Mouse (Mus musculus): ENCODE results near the gene Zfp143. TPM values are rescaled to one million over a fixed set of nuclear protein-coding genes. Genes with fewer than 3 reads are reported as not detected.
"Not testable (repeated sequence)": the region's sequence is repeated elsewhere in the genome, so short reads cannot be mapped to it uniquely, and the experiment has no call there.

Zfp143 gene
- total RNA-seq (2022) = 10 to 100 TPM in 1 of 4 experiments, 1 to 10 TPM in 3; 8.0 to 11.8 (median 8.8) TPM

DNA sequence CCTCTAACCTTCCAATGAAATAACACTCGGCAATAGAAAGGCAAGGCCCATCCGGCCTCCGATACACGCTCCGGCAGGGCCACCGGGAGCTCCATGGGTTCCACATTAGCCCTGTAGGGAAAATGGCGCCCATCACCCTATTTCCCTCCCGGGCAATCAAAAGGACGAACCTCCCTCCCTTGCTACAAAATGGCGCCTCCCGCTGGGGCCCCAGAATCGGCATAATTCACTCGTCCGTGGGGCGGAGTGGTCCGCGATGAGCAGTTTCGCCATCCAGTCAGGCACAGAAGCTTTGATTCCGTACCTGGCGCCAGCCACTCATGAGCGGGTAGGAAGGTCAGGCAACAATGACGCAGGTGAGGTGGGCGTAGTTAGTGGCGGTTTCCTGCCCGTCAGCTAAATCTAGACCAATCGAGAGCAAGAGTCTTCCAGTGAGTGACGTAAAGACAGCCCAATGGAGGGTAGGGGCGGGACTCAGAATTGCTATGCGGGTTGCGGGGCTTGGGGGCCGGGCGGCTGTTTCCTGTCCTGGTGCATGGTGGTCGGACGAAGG is at the start of gene Zfp143:
Zfp143 (plus strand) TSS at position 19 of the 553 bp plus-strand sequence.
- peak; percentile 100 for DNase-seq (ENCODE audit: low spot score)

DNA sequence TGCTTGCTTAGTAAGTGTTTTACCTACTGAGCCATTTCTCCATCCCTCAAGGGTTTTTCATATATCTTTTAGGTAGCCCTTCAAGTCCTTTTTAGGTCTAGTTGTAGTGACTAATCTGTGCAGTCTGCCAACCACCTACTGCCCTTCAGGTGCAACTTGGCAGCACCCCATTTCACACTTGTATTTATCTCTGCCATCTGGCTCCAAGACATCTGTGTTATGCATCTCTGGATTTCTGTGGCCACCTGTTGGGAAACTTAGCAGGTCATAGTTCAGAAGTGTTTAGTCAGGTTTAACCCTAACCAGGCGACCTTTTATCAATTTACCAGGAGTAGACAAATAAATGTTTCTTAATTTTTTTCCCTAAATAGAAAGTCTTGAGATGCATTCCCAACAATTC is 49.6 kb upstream of the Zfp143 start:
- no peak for DNase-seq (ENCODE audit: low spot score)

DNA sequence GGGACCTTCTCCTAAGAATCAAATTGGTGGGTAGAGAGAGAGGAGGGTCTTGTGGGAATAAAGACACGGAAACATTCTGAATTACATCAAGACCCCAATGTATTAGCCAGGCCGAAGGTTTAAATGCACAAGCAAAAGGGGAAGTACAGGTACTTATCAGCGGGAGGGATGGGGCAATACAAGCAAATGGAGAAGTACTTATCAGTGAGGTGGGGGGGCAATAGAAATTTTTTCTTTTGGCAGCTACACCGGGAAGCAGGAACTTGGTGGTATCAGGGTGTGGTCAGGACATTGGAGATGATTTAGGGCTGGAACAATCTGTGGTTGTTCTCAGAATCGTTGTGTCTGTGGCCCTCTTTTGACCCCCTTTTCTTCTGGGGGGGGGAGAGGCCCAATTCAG is 46.7 kb upstream of the Zfp143 start:
- DNase-seq (ENCODE audit: low spot score) = no peak

DNA sequence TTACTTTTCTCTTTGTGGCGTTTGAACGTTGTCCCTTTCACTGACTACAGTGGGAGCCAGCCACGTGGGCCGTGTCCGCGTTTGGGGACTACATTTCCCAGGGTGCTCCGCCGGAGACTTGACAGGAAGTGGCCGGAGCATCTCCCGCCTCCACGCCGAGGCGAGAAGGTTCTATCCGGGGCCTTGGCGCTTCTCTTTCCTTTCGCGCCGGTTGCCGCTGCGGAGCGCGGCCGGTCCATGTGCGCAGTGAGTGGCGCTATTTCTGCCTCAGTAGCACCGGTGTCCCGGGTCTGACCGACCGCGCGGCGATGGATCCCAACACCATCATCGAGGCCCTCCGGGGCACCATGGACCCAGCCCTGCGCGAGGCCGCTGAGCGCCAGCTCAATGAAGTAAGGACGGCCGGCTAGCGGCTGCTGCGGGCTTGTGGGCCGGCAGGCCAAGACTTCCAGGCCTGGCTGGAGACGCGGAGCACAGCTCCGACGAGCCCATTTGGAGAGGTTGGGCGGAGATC is 42.8 kb upstream of the Zfp143 start, which contains the start of gene Ipo7:
Ipo7 (plus strand) TSS at position 158 of the 514 bp plus-strand sequence.
- DNase-seq (ENCODE audit: low spot score) = peak; percentile 94

DNA sequence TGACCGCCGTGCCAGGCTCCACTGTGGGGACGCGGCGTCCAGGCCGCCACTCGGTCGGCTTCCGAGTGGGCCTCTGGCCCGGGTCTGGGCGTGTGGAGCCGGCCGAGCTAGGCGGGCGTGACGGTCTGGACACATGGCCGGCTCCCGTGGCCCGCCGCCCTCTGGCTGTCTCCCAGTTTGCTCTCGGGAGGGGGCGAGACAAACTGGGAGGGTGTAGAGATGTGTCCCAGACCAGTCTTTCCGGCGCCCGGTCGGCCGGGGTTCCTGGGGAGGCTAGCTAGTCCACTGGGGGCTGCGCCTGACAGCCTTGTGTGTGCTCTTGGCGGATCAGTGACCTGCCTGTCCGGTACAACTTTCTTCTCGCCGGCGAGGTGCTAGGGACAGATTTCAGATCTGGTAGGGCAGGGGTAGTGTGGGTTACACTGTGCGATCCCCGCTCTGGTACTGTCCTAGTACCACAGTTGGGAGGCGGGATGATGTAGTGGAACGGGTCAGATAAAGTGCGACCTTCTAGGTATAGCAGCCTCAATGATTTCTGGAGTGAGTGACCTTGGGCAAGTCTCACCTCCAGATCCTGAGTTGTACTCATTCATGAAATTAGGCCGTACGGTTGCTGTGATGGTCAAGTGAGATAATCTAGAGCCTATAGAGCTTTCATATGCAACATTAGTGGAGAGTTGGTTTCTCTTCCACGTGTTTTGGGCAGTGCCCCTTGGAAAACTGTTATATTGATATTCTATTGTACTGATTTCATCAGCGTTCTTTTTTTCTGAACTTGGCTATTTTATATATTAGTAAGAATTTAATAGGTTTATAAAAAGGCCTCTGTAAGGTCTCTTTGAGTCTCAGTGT is 42.2 kb upstream of the Zfp143 start:
- peak; percentile 57 for DNase-seq (ENCODE audit: low spot score)

DNA sequence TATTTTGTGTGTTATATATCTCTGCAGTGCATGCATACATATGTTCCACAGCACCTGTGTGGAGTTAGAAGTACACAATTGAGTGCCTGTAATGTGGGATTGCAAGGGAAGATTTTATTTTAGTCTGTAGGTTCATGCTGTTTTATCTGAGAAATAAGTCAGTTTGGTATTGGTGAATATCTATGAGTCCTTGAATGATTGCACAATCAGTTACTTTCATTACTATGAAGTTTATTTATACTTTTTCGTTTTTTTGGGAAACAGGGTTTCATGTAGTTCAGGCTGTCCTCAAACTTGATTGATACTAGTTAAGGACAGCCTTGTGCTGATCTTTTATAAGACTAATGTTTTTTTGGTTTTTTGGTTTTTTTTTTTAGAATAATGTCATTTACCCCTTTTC is 37.5 kb upstream of the Zfp143 start:
- no peak for DNase-seq (ENCODE audit: low spot score)

DNA sequence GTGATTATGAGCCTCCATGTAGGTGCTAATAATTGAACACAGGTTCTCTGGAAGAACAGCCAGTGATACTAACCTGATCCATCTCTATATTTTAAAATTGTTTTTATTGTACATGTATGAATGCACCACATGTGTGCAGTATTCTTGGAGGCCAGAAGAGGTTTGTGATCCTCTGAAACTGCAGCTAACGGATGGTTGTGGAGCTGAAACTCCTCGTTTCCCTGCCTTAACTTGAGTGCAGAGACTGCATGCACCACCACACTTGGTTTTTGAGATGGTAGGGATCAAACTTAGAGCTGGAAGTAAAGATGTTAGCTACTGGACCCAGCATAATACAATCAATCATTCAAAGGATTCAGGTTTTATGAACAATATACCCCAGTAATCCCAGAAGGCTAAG is 34.4 kb upstream of the Zfp143 start:
- DNase-seq (ENCODE audit: low spot score) = no peak

DNA sequence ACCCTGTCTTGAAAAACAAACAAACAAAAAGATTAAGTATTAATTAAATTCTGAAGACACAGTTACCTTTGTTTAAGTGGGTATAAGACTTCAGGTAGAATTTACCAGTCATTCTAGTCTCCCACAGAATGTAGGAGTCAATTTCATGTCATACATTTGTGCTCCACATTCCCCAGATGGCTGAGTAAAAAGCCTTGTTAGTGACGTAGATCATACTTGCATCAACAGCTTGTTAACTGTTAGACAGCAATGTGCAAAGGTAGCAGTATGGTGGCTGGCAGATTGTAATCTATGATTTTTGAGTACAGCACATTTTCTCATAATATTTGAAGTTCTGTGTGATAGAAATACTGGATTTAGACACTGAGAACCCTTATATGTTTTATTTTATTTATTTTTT is 32.2 kb upstream of the Zfp143 start:
- no peak for DNase-seq (ENCODE audit: low spot score)

DNA sequence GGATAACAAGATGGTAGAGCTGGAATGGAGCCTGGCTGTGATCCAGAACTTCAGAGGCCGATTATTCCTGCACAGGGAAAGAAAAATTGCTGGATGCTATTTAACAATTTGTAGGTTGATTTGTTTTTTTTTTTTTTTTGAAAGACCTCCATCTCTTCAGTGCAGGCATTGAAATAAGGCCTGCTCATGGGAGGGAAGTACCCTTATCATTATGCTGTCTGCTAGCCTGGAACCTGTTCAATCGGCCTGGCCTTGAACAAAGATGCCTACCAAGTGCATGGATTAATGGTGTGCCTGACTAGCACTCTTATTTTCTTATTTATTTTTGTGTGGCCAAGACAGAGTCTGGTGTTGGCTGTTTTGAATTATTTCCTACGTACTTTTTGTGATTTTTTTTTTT is 30.7 kb upstream of the Zfp143 start:
- DNase-seq (ENCODE audit: low spot score) = no peak

DNA sequence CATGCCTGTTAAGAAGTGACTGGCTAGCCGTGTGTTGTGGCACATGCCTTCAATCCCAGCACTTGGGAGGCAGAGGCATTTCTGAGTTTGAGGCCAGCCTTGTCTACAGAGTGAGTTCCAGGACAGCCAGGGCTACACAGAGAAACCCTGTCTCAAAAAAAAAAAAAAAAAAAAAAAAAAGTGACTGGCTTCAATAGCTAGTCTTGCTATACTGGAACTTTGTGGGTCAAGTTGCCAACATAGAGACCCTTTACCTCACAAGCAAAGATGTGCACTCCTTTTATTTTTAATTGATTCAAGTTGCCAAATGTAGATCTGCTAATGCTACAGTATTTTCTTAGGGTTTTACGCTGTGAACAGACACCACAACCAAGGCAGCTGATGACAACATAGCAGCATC is 3.3 kb upstream of the Zfp143 start:
- not testable (repeated sequence) for DNase-seq (ENCODE audit: low spot score)

DNA sequence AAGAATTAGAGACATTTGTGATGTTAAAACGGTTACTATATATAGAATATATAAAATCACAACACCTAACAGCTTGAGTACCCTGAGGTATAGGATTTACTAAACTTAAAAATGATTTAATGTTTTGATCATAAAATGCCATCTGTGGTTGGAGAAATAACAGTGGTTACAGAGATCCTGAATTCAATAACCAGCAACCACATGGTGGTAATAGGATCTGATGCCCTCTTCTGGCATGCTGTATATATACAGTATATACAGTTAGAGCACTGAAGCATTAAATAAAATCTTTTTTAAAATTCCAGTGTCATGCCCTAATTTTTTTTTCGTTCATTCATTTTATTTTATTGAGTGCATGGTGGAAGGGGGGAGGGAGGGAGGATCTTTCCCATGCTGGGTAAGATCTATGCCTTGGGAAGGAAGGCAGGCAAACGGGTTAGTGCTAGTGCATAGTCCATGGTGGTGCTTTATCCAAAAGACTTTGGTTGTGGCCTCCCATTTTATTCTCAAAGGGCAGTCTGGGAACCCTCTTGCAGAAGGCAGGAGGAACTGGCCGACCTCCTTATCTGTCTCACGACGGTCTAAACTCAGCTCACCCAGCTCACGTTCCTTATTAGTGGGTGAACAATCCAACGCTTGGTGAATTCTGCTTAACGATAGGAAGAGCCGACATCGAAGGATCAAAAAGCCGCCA is 1.8 kb upstream of the Zfp143 start:
- DNase-seq (ENCODE audit: low spot score) = no peak

DNA sequence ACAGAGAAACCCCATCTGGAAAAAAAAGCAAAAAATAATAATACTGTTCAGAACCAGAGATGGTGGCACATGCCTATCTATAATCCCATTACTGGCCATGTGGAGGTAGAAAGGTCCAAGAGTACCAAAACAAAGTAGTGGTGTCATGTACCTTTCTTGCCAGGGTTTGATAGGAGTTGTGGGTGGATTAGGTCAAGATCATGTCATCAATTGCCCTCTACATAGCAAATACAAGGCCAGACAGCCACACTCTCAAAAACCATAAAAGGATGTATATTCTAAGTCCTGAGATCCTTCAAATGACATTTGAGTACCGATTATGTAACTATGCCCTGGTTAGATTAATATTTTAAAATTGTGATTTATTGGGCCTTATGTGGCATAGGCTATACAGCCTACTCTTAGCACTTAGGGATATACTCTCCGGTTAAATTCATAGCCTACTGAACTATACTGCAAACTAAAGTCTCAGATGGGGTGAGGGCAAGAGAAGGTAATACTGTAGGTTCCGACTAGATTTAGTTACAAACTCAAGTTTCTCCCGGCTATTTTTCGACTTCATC is 830 bp upstream of the Zfp143 start:
- no peak for DNase-seq (ENCODE audit: low spot score)

DNA sequence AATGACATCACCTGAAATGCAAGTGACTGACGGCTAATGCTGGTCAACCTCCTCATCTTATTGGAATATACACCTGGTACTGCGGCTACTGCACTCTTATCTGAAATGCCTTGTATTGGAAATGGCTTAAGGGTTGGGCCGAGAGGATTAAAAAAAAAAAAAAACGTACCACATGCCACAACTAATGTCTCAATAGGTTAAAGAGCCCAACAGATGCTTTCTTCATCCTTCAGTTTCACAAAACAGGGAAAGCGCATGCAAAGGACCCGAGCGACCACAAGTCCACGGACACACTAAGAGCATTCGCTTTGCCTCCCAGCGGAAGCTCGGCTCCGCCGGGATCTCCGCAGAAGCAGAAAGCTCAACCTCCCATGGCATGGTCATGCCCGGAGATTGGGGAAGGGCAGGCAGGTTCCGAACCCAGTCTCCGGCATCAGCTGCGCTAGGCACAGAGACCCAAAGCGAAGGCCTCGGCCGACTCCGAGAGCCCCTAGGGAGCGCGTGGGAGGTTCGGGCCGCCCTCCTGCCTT is 283 bp upstream of the Zfp143 start:
- peak; percentile 21 for DNase-seq (ENCODE audit: low spot score)

DNA sequence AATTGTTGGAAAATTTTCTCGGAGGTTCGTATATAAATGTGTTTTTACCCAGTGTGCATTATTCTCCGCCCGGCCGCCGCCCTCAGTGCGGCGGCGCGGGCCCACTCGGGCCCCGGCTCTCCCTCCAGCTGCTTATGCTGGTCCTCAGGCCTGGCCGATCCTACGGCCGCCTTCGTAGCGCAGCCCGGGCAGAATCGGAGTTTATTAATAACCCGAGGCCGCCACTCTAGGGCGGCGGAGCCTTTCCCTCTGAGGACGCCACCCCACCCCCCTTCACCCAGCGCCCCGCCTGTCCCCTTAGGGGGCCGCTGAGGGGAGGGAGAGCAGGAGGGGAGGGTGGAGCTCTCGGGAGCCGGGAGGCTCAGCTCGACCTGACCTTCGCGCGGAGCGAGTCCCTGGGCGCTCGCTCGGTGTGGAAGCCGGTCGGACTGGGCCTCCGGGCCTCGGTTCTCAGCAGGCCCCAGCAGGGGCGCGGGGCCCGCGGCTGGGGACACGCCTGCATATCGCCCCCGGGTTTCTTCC is 796 bp downstream of the Zfp143 start:
- peak; percentile 88 for DNase-seq (ENCODE audit: low spot score)

DNA sequence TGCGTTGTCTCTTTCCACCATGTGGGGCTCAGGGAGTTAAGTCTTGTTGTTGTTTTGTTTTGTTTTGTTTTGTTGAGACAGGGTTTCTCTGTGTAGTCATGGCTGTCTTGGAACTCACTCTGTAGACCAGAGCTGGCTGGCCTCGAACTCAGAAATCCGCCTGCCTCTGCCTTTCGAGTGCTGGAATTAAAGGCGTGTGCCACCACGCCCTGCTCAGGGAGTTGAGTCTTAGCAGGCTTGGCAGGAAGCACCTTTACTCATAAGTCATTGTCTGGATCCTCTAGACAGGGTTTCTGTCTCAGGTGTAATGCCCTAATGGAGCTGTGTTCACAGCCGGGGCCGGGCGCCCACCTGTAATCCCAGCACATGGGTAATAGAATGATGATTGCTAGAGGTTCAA is 2.7 kb downstream of the Zfp143 start:
- DNase-seq (ENCODE audit: low spot score) = no peak

DNA sequence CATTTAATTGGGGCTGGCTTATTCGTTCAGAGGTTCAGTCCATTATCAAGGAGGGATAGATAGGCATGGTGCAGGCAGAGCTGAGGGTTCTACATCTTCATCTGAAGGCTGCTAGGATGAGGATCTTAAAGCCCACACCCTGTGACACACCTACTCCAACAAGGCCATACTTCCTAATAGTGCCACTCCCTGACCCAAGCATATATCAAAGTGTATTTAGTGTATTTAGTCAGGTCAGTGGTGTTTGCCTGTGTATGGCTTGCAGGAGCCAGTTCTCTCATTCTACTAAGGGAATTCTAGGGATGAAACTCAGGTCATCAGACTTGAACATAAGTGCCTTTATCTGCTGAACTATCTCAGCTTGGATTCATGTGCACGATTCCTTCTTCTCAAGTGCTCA is 8.1 kb downstream of the Zfp143 start:
- no peak for DNase-seq (ENCODE audit: low spot score)

DNA sequence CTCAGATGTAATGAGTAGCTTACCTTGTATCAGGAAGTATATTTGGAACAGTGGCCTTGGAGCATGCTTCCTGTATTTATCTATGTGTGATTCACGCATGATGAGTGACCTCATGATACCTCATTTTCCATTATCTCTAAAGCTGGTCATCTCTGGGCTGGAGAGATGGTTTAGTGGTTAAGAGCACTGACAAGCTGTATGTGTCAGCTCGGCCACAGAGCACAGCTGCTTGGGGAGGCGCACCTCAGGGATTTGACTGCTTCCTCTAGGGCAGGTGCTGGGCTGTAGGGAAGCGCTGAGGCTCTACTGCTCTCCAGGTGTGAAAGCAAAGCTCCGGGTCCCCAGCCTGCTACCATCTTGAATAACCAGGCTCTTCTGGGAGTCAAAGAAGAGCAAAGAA is 17.2 kb downstream of the Zfp143 start:
- no peak for DNase-seq (ENCODE audit: low spot score)

DNA sequence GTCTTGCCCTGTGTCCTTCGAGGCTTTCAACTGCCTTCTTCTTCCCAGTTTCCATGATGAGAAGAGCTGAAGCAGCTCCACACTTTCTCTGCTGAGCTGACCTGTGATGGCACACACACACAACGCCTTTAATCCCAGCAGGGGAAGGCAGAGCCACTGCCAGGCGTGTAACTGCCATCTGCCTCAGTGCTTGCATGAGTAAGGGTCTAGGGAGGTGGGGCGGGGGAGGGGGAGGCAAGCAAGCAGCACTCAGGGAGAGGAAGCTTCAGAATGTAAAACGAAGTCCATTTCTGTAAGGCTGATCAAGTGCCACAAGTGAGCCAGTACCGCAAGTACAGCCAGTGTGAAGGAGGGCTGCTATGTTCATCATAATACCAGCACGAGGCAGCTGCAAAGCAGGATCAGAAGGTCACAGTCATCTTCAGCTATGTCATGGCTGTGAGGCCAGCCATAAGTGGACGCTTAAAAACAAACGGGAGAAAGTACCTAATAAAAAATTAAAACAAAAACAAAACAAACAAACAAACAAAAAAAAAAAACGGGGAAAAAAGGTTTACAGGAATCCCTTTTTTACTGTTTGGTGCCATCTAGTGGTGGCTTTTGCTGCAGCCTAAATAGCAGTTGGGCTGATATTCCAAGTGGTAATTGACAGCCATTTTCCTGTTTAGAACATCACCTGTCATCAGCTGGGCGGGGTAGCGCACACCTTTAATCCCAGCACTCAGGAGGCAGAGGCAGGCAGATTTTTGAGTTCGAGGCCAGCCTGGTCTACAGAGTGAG is 22.6 kb downstream of the Zfp143 start:
- peak; percentile 48 for DNase-seq (ENCODE audit: low spot score)

DNA sequence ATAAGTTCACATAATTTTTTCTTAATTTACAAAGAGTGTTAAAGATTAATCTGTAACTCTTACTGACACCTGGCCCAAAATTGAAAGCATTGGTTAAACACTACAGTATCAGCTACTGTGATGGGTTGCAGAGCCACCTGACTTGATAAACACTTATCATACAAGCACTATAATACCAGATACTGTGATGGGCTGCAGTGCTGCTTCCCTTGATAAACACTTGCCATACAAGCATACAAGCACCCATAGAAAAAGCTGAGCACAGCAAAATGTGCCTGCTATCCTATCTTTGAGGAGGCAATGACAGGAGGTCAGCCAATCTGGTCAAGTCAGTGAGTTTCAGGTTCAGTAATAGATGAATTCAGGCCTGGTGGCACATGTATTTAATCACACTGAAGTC is 24.2 kb downstream of the Zfp143 start:
- no peak for DNase-seq (ENCODE audit: low spot score)

DNA sequence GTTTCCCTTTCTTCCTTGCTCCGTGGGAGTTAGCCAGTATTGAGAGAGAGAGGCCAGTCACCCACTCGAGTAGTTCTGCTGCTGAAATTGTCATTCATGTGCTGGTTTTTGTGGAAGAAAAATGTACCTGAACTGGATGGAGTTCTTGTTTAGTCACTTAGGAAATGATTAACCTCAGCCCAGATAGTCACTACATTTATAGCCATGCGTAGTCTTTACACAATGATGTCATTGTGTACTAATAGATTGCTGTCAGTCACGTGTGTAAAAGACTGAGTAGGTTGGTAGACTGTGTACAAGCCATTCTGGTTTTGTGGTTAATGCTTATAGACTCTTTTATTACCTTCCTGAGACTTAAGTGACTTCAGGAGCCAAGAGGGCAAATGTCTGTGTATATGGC is 26.9 kb downstream of the Zfp143 start:
- no peak for DNase-seq (ENCODE audit: low spot score)

DNA sequence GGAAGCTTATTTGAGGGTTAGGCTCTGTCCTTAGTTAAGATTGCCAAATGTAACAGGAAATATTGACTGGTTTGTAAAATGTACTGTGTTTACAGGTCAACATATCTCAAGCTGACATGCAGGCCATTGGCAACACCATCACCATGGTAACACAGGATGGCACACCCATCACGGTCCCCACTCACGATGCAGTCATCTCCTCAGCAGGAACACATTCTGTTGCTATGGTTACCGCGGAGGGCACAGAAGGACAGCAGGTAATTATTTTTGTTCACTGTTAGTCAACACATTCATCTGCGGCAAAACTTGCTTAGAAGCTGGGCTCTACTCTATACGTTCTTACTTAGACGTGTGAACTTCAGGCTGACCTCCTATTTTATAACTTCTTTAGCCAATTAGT is 30.7 kb downstream of the Zfp143 start:
- no peak for DNase-seq (ENCODE audit: low spot score)
